Mouse (Mus musculus) midbrain, postnatal 0 days (tissue): ENCODE data around the gene Olfm2. TPM values are rescaled to one million over a fixed set of nuclear protein-coding genes. Genes with fewer than 3 reads are reported as not detected.

Experiments used
- ATAC-seq: fragments of 200-750 bp; cut with Nextera tagmentation; 2 replicates; pipeline ENCODE4 v1.8.0; 2017; ENCODE audit warnings: moderate number of reproducible peaks, mild to moderate bottlenecking, moderate TSS enrichment, moderate library complexity; ENCODE audit not compliant: low FRiP score
- DNase-seq: peaks from one replicate; pipeline ENCODE4 v3.0.0-alpha.2; 2015; ENCODE audit warnings: low spot score
- H3K27ac ChIP-seq: fragments of 300-500 bp; sonication (generic); 2 replicates; pipeline ENCODE4 v1.5.1; 2014; ENCODE audit warnings: low read depth, mild to moderate bottlenecking, low read length, mixed read lengths
- H3K27me3 ChIP-seq: fragments of 300-500 bp; sonication (generic); 2 replicates; pipeline ENCODE4 v1.6.1; 2014; ENCODE audit warnings: low read length, control low read depth, mixed read lengths; ENCODE audit not compliant: insufficient read depth
- H3K36me3 ChIP-seq: fragments of 300-500 bp; sonication (generic); 2 replicates; pipeline ENCODE4 v1.6.1; 2014; ENCODE audit warnings: low read length, control low read depth, mixed read lengths; ENCODE audit not compliant: insufficient read depth
- H3K4me1 ChIP-seq: fragments of 300-500 bp; sonication (generic); 2 replicates; pipeline ENCODE4 v1.6.1; 2014; ENCODE audit warnings: mild to moderate bottlenecking, control low read depth, antibody characterized with exemption, low read length, mixed read lengths; ENCODE audit not compliant: insufficient read depth
- H3K4me2 ChIP-seq: fragments of 300-500 bp; sonication (generic); 2 replicates; pipeline ENCODE4 v1.6.1; 2014; ENCODE audit warnings: low read depth, mild to moderate bottlenecking, low read length, mixed read lengths; ENCODE audit not compliant: poor library complexity, severe bottlenecking
- H3K4me3 ChIP-seq: fragments of 300-500 bp; sonication (generic); 2 replicates; pipeline ENCODE4 v1.5.1; 2014; ENCODE audit warnings: low read depth, mild to moderate bottlenecking, low read length, moderate library complexity
- H3K9ac ChIP-seq: fragments of 300-500 bp; sonication (generic); replicated peaks from 2 replicates; pipeline ENCODE4 v1.6.1; 2014; ENCODE audit warnings: mild to moderate bottlenecking, low read length, moderate library complexity, mixed read lengths; ENCODE audit not compliant: poor library complexity, severe bottlenecking
- H3K9me3 ChIP-seq: fragments of 300-500 bp; sonication (generic); 2 replicates; pipeline ENCODE4 v1.6.1; 2016; ENCODE audit warnings: low read length, control low read depth
- CTCF ChIP-seq: IDR thresholded peaks from 2 replicates; pipeline ENCODE4 v1.5.1; 2016; ENCODE audit warnings: antibody characterized with exemption, mild to moderate bottlenecking
- WGBS: fragments of 180-500 bp; shearing (Covaris S2); extraction: QIAGEN DNeasy Blood & Tissue Kit; methylation state at CpG from one replicate; pipeline ENCODE4 v1.1.7; 2014; 5-methylcytosine and 5-hydroxymethylcytosine counted together
- polyA plus RNA-seq: library from polyadenylated mRNA; unstranded; fragments of >200 nt; fragmentation: Nextera tagmentation; extraction: Ambion mirVana; gene quantifications from 2 replicates; pipeline ENCODE4 v1.2.1, GENCODE M21; 2015
- total RNA-seq: library from RNA; depleted of rRNA; stranded (reverse); fragments of >200 nt; gene quantifications from 2 replicates; pipeline ENCODE4 v1.2.3, GENCODE M21; 2014

Gene Olfm2
- total and polyA plus RNA-seq, 2 experiments from 2014 or later = 245 to 342 TPM

DNA sequence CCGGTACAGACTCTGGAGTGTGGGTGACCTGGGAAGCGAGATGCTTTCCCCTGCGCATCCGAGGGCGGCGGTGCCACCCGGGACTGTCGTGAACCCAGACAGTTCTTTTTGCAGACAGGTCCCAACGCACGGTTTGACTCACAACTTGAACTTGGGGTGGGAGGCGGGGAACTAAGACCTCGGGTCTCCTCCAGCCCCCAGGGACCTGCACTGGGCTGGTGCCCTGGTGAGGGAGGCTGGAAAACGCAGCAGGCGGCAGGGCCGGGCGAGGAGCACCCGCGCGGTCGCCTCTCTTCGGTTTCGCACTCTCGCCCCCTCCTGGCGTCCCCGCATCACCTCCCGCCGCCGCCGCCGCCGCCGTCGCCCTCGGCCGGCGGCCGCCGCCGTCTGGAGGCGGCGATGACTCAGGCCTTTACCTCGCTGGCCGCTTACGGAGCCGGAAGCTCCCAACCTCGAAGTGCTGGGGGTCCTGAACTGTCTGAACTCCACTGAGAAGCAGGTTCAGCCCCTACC, 18.5 kb downstream of the Olfm2 start:
- H3K27me3 ChIP-seq = no peaks in the 10 kb centered on the region
- WGBS = 2% methylated on average over 45 of the region's 46 CpGs
- H3K4me3 ChIP-seq = peak overlapping the region; percentile 61
- ATAC-seq = peak; percentile 42; the same call in 1 of the 2 replicates
- peak overlapping the region; percentile 88 for H3K4me2 ChIP-seq
- DNase-seq = peak; percentile 44
- peak overlapping the region; percentile 75 for H3K9ac ChIP-seq
- peaks cover 12% of the 10 kb centered on the region; the same call in 1 of the 2 replicates for H3K4me1 ChIP-seq
- TF ChIP-seq CTCF = peak; percentile 27; the same call in 1 of the 2 replicates
- no peak overlapping the region for H3K27ac ChIP-seq
- H3K36me3 ChIP-seq = no peaks in the 10 kb centered on the region
- H3K9me3 ChIP-seq = no peaks in the 10 kb centered on the region

DNA sequence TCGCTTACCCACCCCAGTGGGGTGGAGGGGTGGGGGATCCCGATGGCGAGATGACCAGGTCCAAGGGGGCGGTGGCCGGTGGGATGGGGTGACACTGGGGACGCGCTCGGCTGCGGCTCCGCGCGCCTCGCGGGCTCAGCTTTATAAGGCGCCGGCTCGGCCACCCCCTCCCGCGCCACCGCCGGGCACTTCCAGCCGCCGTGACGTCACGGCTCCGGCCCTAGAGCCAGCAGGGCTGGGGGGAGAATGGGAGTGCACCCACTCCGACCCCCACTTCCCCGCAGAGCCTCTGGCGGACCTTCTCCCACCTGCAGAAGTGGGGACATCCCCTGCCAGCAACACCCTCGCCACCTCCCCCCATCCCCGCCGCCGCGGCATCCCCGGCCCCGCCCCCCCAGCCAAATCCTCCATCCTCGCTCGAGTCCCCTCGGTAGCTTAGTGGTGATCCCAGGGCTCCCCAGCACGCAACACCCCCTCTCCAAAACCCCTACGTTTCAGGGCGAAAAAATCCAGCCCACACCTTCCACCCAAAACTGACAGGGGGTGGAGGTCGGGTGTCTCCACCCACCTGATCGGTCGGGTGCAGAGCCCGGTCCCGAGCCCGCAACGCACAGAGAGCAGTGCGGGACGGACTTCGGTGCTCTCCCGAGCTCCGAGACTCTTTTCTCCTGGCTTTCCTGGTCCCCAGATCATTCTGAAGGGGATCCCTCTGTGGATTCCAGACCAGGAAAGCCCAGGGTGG, 19.1 kb downstream of the Olfm2 start:
- WGBS = 0% methylated on average over 43 of the region's 54 CpGs
- no peak for TF ChIP-seq CTCF
- Histone ChIP-seq H3K27me3 (no peaks in the 10 kb centered on the region), H3K9ac (peak overlapping the region; percentile 75), H3K4me3 (peak overlapping the region; percentile 61), H3K27ac (no peak overlapping the region), H3K9me3 (no peaks in the 10 kb centered on the region), H3K4me2 (peak overlapping the region; percentile 88), H3K36me3 (no peaks in the 10 kb centered on the region), H3K4me1 (peaks cover 12% of the 10 kb centered on the region; the same call in 1 of the 2 replicates)
- DNase-seq (peak; percentile 51), ATAC-seq (peak; percentile 52)

DNA sequence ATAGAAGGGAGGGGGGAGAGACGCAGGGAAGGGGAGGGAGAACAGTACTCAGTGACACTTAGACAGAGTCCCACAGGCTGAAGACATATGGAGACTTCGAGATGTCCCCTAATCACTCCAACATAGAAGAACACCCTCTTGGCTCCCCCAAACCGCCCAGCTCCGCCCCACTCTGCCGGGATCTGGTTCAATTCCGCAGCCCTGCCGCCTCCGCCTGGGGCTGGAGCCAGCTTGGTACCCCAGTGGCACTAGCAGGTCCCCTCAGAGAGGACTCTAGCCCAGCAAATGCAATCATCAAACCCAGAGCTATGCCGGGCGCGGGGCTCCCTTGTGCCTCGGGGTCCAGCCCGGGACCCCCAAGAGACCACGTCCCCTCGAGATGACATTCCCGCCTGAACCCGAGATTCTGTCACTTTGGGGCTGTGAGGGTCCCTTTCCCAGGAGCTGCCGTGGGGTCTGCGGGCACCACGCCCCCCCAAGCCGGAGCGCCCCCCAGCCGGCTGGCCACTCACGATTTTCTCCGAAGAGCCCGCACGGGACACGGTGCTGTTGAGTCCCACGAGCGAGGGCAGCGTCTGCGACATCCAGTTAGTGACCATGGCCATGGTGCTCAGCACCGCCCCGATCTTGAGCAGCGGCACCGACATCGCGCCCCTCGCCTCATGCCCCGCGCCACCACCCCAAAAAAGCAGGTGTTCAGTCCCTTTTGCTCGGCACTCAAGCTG, 19.9 kb downstream of the Olfm2 start:
- no peak for DNase-seq
- 3% methylated on average over 39 of the region's 42 CpGs for WGBS

DNA sequence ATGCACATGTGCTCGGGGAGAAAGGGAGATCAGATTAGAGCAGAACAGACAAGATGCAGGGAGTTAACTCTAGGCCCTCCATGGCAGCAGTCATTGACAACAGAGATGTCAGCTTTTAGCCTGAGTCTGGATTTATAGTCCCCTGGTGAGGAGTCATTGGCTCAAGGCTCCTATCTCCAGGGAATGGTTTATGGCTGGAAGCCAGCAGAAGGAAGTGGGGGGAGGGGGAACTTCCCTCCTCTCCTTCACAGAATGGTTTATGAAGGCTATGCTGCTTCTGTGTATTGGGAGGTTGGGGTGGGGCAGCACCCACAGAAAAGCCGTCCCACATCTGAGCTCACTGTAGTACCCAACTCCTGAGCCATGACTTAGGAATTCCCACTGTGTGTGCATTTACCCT, 24.6 kb downstream of the Olfm2 start:
- H3K4me3 ChIP-seq = no peak overlapping the region
- H3K4me2 ChIP-seq = no peak overlapping the region
- DNase-seq (no peak), ATAC-seq (no peak)
- H3K27ac ChIP-seq = no peak overlapping the region
- no peak for TF ChIP-seq CTCF
- H3K27me3 ChIP-seq = no peaks in the 10 kb centered on the region
- 40% methylated on average over 2 of the region's 2 CpGs for WGBS
- H3K4me1 ChIP-seq = peaks cover 9% of the 10 kb centered on the region; the same call in 1 of the 2 replicates
- no peak overlapping the region for H3K9ac ChIP-seq
- no peaks in the 10 kb centered on the region for H3K9me3 ChIP-seq
- 0 out of 2 replicates have a peak, but pooled peaks cover 8% of the 10 kb centered on the region for H3K36me3 ChIP-seq

More for the DNA sequence above, 19.9 kb downstream of the Olfm2 start:
- Histone ChIP-seq H3K4me2 (peak overlapping the region; percentile 88), H3K27ac (no peak overlapping the region), H3K36me3 (no peaks in the 10 kb centered on the region), H3K27me3 (no peaks in the 10 kb centered on the region), H3K9me3 (no peaks in the 10 kb centered on the region), H3K4me1 (peaks cover 12% of the 10 kb centered on the region; the same call in 1 of the 2 replicates), H3K4me3 (peak overlapping the region; percentile 61), H3K9ac (peak overlapping the region; percentile 75)
- ATAC-seq = peak; percentile 32
- no peak for TF ChIP-seq CTCF

DNA sequence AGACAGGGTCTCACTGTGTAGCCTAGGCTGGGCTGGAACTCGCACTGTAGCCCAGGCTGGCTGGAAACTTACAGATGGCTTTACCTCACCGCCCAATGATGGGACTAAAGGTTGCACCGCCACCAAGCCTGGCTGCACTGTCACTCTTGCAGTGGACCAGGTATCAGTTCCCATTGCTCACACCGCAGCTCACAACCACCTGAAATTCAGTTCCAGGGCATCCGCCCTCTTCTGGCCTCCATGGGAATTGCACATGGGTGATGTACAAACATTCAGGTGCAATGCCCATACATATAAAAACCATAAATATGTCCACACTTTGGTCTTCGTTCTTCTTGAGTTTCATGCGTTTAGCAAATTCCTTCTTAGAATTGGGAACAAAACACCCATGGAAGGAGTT, 30.8 kb downstream of the Olfm2 start:
- H3K27ac ChIP-seq = no peak overlapping the region
- no peaks in the 10 kb centered on the region for H3K27me3 ChIP-seq
- no peak overlapping the region for H3K4me2 ChIP-seq
- H3K9me3 ChIP-seq = no peaks in the 10 kb centered on the region
- H3K4me1 ChIP-seq = 0 out of 2 replicates have a peak, but pooled peaks cover 2% of the 10 kb centered on the region
- ATAC-seq (no peak), DNase-seq (no peak)
- peak; percentile 42 for TF ChIP-seq CTCF
- WGBS = 81% methylated on average over 7 of the region's 7 CpGs
- no peak overlapping the region for H3K9ac ChIP-seq
- H3K36me3 ChIP-seq = peaks cover 8% of the 10 kb centered on the region; the same call in 1 of the 2 replicates
- no peak overlapping the region for H3K4me3 ChIP-seq
